Mouse (Mus musculus) heart, embryonic 11.5 days (tissue): ENCODE measurements around the gene Olfr1308. TPM values are rescaled to one million over a fixed set of nuclear protein-coding genes. Genes with fewer than 3 reads are reported as not detected.

Experiments
- ATAC-seq: fragments of 200-750 bp; cut with Nextera tagmentation; replicated peaks from 2 replicates; pipeline ENCODE4 v1.8.0; 2017; ENCODE audit warnings: moderate library complexity; ENCODE audit not compliant: insufficient number of reproducible peaks, low FRiP score, low TSS enrichment
- H3K27ac ChIP-seq: fragments of 300-500 bp; sonication (generic); 2 replicates; pipeline ENCODE4 v1.5.1; 2014; ENCODE audit warnings: mild to moderate bottlenecking, low read depth, low read length
- H3K27me3 ChIP-seq: fragments of 300-500 bp; sonication (generic); 2 replicates; pipeline ENCODE4 v1.6.1; 2014; ENCODE audit warnings: mild to moderate bottlenecking, low read length, mixed read lengths; ENCODE audit not compliant: control insufficient read depth, insufficient read depth
- H3K36me3 ChIP-seq: fragments of 300-500 bp; sonication (generic); 2 replicates; pipeline ENCODE4 v1.6.1; 2014; ENCODE audit warnings: mild to moderate bottlenecking, low read length, moderate library complexity, mixed read lengths; ENCODE audit not compliant: control insufficient read depth, insufficient read depth
- H3K4me1 ChIP-seq: fragments of 300-500 bp; sonication (generic); 2 replicates; pipeline ENCODE4 v1.6.1; 2014; ENCODE audit warnings: low read length; ENCODE audit not compliant: control insufficient read depth, insufficient read depth
- H3K4me2 ChIP-seq: fragments of 300-500 bp; sonication (generic); 2 replicates; pipeline ENCODE4 v1.6.1; 2014; ENCODE audit warnings: mild to moderate bottlenecking, moderate library complexity
- H3K4me3 ChIP-seq: fragments of 300-500 bp; sonication (generic); 2 replicates; pipeline ENCODE4 v1.5.1; 2014; ENCODE audit warnings: low read depth, low read length
- H3K9ac ChIP-seq: fragments of 300-500 bp; sonication (generic); 2 replicates; pipeline ENCODE4 v1.6.1; 2014; ENCODE audit warnings: mild to moderate bottlenecking, low read depth, low read length, moderate library complexity
- H3K9me3 ChIP-seq: fragments of 300-500 bp; sonication (generic); replicated peaks from 2 replicates; pipeline ENCODE4 v1.6.1; 2016; ENCODE audit warnings: low read length; ENCODE audit not compliant: control insufficient read depth
- WGBS: fragments of 180-500 bp; shearing (Covaris S2); extraction: QIAGEN DNeasy Blood & Tissue Kit; methylation state at CpG from one replicate; pipeline ENCODE4 v1.1.7; 2014; ENCODE audit not compliant: insufficient replicate concordance; 5-methylcytosine and 5-hydroxymethylcytosine counted together
- polyA plus RNA-seq: library from polyadenylated mRNA; unstranded; fragments of >200 nt; fragmentation: Nextera tagmentation; extraction: Ambion mirVana; gene quantifications from 2 replicates; pipeline ENCODE4 v1.2.1, GENCODE M21; 2014

The Olfr1308 gene
- not detected in 2 replicates for polyA plus RNA-seq

GRCm38 (mm10) chr2:111964844-111965243 is at the start of gene Olfr1308:
Gene Olfr1308, minus strand, starts transcription at chr2:111964944.
- Histone ChIP-seq H3K4me1 (no peaks in the 10 kb centered on the region), H3K36me3 (no peaks in the 10 kb centered on the region), H3K4me3 (no peak within 1 kb of the TSS), H3K27me3 (no peaks in the 10 kb centered on the region), H3K4me2 (no peak within 1 kb of the TSS), H3K27ac (no peak within 1 kb of the TSS), H3K9ac (no peak within 1 kb of the TSS), H3K9me3 (no peaks in the 10 kb centered on the region)
- WGBS, result 52% methylated on average over 1 of the region's 1 CpGs
- no peak for ATAC-seq

- Histone ChIP-seq H3K4me2 (no peak within 1 kb of the TSS), H3K27me3 (no peaks in the 10 kb centered on the region), H3K9ac (no peak within 1 kb of the TSS), H3K36me3 (no peaks in the 10 kb centered on the region), H3K4me1 (no peaks in the 10 kb centered on the region), H3K27ac (no peak within 1 kb of the TSS), H3K9me3 (no peaks in the 10 kb centered on the region), H3K4me3 (no peak within 1 kb of the TSS)
- ATAC-seq, result no peak
These were observed 47.9 kb upstream of the Olfr1308 start, which contains the start of gene Olfr1310 for GRCm38 (mm10) chr2:112012608-112013007. Gene Olfr1310, minus strand, starts transcription at chr2:112012708.

- Histone ChIP-seq H3K4me2 (no peak within 1 kb of the TSS), H3K4me1 (no peaks in the 10 kb centered on the region), H3K4me3 (no peak within 1 kb of the TSS), H3K9ac (no peak within 1 kb of the TSS), H3K36me3 (no peaks in the 10 kb centered on the region), H3K9me3 (no peaks in the 10 kb centered on the region), H3K27me3 (no peaks in the 10 kb centered on the region), H3K27ac (no peak within 1 kb of the TSS)
- 60% methylated on average over 1 of the region's 1 CpGs for WGBS
- ATAC-seq, result no peak
These were observed 25.4 kb upstream of the Olfr1308 start, which contains the start of gene Olfr1309 for GRCm38 (mm10) chr2:111990181-111990580. Gene Olfr1309, minus strand, starts transcription at chr2:111990281.

- Histone ChIP-seq H3K27ac (no peak within 1 kb of the TSS), H3K9ac (no peak within 1 kb of the TSS), H3K4me3 (no peak within 1 kb of the TSS), H3K36me3 (no peaks in the 10 kb centered on the region), H3K4me1 (no peaks in the 10 kb centered on the region), H3K27me3 (no peaks in the 10 kb centered on the region), H3K9me3 (no peaks in the 10 kb centered on the region), H3K4me2 (no peak within 1 kb of the TSS)
- ATAC-seq, result no peak
- WGBS, result 60% methylated on average over 1 of the region's 1 CpGs
These were observed 15.4 kb downstream of the Olfr1308 start, which contains the start of gene Olfr1307 for GRCm38 (mm10) chr2:111949340-111949739. Gene Olfr1307, minus strand, starts transcription at chr2:111949440.

GRCm38 (mm10) chr2:111916171-111916570 is 48.6 kb downstream of the Olfr1308 start, which contains the start of gene Olfr1306:
Gene Olfr1306, minus strand, starts transcription at chr2:111916271.
- ATAC-seq, result no peak
- 69% methylated on average over 1 of the region's 1 CpGs for WGBS
- H3K27ac ChIP-seq, result no peak within 1 kb of the TSS
- no peaks in the 10 kb centered on the region for H3K27me3 ChIP-seq
- no peaks in the 10 kb centered on the region for H3K36me3 ChIP-seq
- no peaks in the 10 kb centered on the region for H3K9me3 ChIP-seq
- H3K9ac ChIP-seq, result no peak within 1 kb of the TSS
- no peaks in the 10 kb centered on the region for H3K4me1 ChIP-seq
- H3K4me2 ChIP-seq, result no peak within 1 kb of the TSS
- H3K4me3 ChIP-seq, result no peak within 1 kb of the TSS

Other genes starting within 250 kb of the Olfr1308 start
- gene Olfr1301, start 213.9 kb downstream of the Olfr1308 start, polyA plus RNA-seq, result not detected in 2 replicates
- not detected in 2 replicates for gene Olfr1302, start 187.5 kb downstream of the Olfr1308 start, polyA plus RNA-seq
- gene Olfr1303, start 144.6 kb downstream of the Olfr1308 start, polyA plus RNA-seq, result not detected in 2 replicates
- not detected in 2 replicates for gene Olfr1305, start 87.8 kb downstream of the Olfr1308 start, polyA plus RNA-seq
- not detected in 2 replicates for gene Olfr1306, start 48.7 kb downstream of the Olfr1308 start, polyA plus RNA-seq
- gene Olfr1307, start 15.5 kb downstream of the Olfr1308 start, polyA plus RNA-seq, result not detected in 2 replicates
- gene Olfr1309, start 25.3 kb upstream of the Olfr1308 start, polyA plus RNA-seq, result not detected in 2 replicates
- not detected in 2 replicates for gene Olfr1310, start 47.8 kb upstream of the Olfr1308 start, polyA plus RNA-seq
- not detected in 2 replicates for gene Olfr1311, start 59.5 kb upstream of the Olfr1308 start, polyA plus RNA-seq
- not detected in 2 replicates for gene Olfr1312, start 85.3 kb upstream of the Olfr1308 start, polyA plus RNA-seq
- not detected in 2 replicates for gene Olfr1313, start 112.9 kb upstream of the Olfr1308 start, polyA plus RNA-seq
- gene Olfr1314, start 131.8 kb upstream of the Olfr1308 start, polyA plus RNA-seq, result not detected in 2 replicates
- gene Olfr1315-ps1, start 150.5 kb upstream of the Olfr1308 start, polyA plus RNA-seq, result not detected in 2 replicates
- not detected in 2 replicates for gene Olfr1316, start 170.0 kb upstream of the Olfr1308 start, polyA plus RNA-seq
- gene Olfr1317, start 175.4 kb upstream of the Olfr1308 start, polyA plus RNA-seq, result not detected in 2 replicates
- gene Olfr1318, start 189.3 kb upstream of the Olfr1308 start, polyA plus RNA-seq, result not detected in 2 replicates